Mouse (Mus musculus): Measurements from ENCODE around the gene Agbl1.

Agbl1 gene

GRCm38 (mm10) chr7:76921671-76922070, 692.0 kb downstream of the Agbl1 start:
- in situ Hi-C loops (cut with MboI, MseI): no loop called here

GRCm38 (mm10) chr7:76935219-76935618, 705.5 kb downstream of the Agbl1 start:
- in situ Hi-C loops (cut with MboI, MseI): loop anchor here (5.0 kb wide), 1 partner anchor 543 kb away; no protein-coding TSS in a partner anchor

GRCm38 (mm10) chr7:76941531-76941930, 711.8 kb downstream of the Agbl1 start:
- in situ Hi-C loops (cut with MboI, MseI): loop anchor here (10.0 kb wide), 2 partner anchors 1027 to 1177 kb away; no protein-coding TSS in a partner anchor

DNA sequence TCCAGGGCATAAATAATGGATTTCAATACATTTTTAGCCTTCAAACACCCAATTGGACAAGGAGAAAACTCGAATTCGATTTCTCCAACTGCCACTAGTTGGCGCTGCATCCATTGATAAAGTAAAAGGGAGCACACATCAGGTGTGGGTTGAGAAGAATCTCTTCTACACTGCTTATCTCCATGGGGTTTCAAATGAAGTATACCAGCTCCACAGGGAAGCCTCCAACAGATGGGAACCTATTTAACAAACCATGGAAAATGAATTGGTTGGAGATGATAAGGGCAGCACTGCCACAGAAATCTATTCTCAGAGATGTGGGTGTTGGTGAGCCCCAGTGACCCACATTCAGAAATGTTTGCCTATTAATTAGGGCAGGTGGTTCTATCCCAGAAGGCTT, 741.6 kb downstream of the Agbl1 start:
- in situ Hi-C loops (cut with MboI, MseI): no loop called here

- in situ Hi-C loops (cut with MboI, MseI): no loop called here
These were observed 779.9 kb downstream of the Agbl1 start for GRCm38 (mm10) chr7:77009571-77009970.

GRCm38 (mm10) chr7:77029019-77029418, 799.3 kb downstream of the Agbl1 start:
- in situ Hi-C loops (cut with MboI, MseI): no loop called here

DNA sequence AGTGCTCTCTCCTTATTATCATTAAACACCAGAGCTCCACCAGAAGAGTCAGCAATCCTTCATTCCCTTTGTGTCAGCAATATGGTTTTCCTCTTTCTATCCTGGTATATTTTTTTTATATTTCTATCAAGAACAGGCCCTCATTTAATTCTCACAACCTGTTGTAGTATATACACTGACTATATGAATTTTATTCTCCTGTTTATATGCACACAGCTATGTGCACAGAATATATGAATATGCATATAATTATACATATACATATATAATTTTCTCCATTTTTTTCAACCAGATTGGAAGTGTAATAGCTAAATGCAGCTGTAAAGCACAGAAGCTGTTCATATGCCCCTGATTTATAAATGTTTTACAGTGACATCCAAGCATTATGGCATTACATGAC, 846.3 kb downstream of the Agbl1 start:
- in situ Hi-C loops (cut with MboI, MseI): no loop called here

DNA sequence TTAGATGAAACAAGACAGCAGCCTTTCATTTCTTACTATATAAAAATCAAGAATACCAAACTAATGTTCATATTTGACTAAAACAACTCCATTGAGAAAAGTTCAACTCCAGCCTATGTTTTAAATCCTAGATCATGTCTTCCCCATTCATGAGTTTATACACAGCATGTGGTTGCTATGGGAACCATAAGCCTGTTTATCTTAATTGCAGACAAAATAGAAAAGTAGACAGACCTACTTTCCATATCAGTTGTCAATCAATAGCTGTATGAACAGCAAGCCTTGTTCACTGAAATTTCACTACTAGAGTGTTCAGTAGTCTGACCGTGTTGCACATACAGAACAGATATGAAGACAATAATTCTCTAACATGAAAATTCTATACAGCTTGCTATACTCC, 857.6 kb downstream of the Agbl1 start:
- in situ Hi-C loops (cut with MboI, MseI): no loop called here

GRCm38 (mm10) chr7:77095153-77095552, 865.5 kb downstream of the Agbl1 start:
- in situ Hi-C loops (cut with MboI, MseI): no loop called here

- in situ Hi-C loops (cut with MboI, MseI): loop anchor here (10.0 kb wide), 1 partner anchor 1861 kb away; no protein-coding TSS in a partner anchor
These were observed 884.3 kb downstream of the Agbl1 start for GRCm38 (mm10) chr7:77114021-77114420.

DNA sequence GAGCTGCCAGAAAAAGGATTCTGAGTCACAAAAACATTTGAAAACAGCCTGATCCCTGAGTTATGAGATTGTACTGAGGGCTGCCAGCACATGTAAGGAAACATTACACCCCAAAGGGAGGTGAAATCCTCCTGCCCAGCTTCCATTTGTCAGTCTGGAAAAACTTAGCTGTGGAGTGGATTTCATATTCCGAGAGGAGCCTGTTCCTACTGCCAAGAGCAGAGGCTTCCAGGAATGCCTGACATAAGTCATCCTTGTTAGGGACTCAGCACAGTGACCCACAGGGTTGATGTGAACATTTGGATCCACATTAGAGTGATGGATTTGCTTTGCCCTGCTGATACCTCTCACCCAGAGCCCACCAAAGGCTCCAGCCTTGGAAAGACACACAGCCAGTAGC, 899.4 kb downstream of the Agbl1 start:
- in situ Hi-C loops (cut with MboI, MseI): loop anchor here (5.0 to 25.0 kb wide), 2 partner anchors 57 to 1633 kb away; no protein-coding TSS in a partner anchor

DNA sequence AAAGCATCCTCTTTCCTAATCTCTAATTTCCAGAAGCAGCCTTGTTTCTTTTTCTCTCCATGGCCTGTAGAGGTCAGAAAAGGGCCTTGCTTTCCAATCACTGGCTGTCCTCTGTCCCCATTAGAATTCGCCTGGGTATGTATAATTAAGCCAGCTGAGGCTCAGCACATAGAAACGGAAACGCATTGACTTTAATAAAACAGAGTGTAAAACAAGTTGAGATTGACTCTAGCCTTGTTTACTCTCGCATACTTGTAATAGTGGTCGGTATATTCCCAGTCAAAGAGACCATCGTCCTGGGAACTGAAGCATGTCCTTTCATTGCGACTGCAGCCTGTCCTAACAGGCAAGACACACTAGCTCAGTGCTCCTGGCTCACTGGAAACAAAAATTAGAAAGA, 902.3 kb downstream of the Agbl1 start:
- in situ Hi-C loops (cut with MboI, MseI): loop anchor here (25.0 kb wide), 1 partner anchor 1630 kb away; no protein-coding TSS in a partner anchor

DNA sequence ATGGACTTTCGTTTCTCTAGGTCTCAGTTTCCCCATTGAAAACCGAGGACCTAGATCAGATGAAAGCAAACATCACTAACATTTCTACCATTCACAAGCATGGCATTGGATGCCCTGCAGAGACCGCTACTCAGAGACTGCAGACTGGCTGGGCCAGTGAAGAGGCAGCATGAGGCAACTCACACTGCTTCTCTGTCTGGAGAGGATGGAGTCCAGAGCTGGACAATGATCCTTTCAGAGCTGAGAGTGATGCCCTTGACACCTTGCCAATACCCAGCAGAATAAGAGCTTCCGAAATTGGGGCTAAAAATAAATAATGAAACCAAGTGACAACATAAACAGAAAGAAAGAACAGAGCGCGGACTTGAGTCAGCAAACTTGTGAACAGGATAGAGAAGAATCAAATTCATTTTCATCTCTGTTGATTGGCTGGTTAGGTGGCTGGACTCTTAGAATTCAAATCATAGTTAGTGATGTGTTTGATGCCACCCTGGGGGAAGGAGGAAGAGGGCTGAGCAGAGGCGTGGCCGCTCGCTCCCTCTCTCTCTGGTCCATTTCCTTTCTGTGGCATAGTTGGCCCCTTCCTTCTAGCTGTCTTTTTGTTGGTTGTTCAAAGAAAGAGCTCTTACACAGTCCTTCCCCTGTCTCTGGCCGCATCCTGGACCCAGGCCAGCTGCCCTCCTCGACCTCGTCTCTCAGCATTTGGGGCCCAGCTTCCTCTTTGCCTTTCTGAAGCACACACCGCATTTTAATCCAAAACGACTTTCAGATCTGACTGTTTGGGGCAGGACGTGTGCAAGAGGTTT, 903.1 kb downstream of the Agbl1 start:
- in situ Hi-C loops (cut with MboI, MseI): loop anchor here (25.0 kb wide), 1 partner anchor 1629 kb away; no protein-coding TSS in a partner anchor

DNA sequence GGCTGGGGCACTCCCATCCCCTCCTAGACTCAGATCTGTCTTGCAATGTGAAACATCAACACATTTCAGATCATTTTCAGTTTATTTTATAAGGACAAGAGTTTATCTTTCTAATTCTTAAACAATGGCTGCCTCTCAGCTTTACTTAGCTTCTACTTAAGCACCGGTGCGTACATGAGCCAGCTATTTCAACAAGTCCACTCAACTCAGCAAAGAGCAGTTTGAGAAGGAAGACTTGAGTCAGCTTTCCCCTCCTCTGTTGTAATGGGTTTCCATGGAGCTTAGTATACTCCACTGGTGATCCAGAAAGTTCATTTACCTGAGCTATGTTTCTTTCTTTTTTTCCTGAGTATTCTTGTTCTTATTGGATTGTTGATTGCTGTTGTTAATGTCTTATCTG, 905.2 kb downstream of the Agbl1 start:
- in situ Hi-C loops (cut with MboI, MseI): loop anchor here (25.0 kb wide), 1 partner anchor 1627 kb away; no protein-coding TSS in a partner anchor

GRCm38 (mm10) chr7:77138707-77139106, 909.0 kb downstream of the Agbl1 start:
- in situ Hi-C loops (cut with MboI, MseI): loop anchor here (25.0 kb wide), 1 partner anchor 1624 kb away; no protein-coding TSS in a partner anchor

- in situ Hi-C loops (cut with MboI, MseI): loop anchor here (25.0 kb wide), 1 partner anchor 1615 kb away; no protein-coding TSS in a partner anchor
These were observed 917.8 kb downstream of the Agbl1 start for GRCm38 (mm10) chr7:77147527-77147926.

DNA sequence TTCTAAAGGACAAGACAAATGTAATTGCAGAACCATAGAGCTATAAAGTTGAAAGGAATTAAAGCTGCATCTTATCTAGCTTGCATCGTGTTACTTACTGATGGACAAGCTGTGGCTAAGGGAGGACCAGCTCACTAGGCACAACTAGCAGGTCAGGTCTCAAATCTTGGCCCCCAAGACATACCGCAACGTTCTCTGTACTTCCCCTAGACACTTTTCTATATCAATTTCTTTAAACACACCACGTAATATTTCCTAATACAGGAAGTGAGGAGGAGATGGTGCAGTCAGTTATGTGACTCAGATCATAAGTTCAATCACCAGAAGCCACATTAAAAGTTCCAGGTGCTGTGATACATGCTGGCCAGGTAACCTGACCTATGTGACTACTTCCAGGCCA, 919.1 kb downstream of the Agbl1 start:
- in situ Hi-C loops (cut with MboI, MseI): loop anchor here (25.0 kb wide), 1 partner anchor 1613 kb away; no protein-coding TSS in a partner anchor

GRCm38 (mm10) chr7:77149846-77150245, 920.2 kb downstream of the Agbl1 start:
- in situ Hi-C loops (cut with MboI, MseI): loop anchor here (25.0 kb wide), 1 partner anchor 1612 kb away; no protein-coding TSS in a partner anchor

GRCm38 (mm10) chr7:77152393-77152792, 922.7 kb downstream of the Agbl1 start:
- in situ Hi-C loops (cut with MboI, MseI): no loop called here

DNA sequence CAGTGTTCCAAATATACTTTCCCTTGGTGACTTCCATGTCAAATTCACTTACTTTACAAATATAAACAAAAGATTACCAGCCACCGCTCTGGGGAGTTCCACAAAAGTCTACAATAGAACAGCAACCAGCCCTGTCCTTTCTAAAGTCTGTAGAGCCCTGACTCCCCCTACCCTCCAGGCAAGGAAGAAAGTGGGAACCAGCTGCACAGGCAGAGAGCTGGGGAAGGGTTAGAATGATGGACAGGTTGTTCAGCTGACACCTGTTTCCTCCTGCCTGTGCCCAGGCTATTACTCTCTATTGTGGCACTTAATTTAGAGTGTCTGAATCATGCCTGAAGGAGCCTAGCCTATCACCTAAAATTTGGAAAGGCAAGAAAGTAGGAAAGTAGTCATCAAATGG, 923.2 kb downstream of the Agbl1 start:
- in situ Hi-C loops (cut with MboI, MseI): no loop called here

- in situ Hi-C loops (cut with MboI, MseI): no loop called here
These were observed 935.2 kb downstream of the Agbl1 start for GRCm38 (mm10) chr7:77164921-77165320.
